Mouse (Mus musculus) liver, embryonic 11.5 days (tissue): ENCODE measurements around the gene Snx29. TPM values are rescaled to one million over a fixed set of nuclear protein-coding genes. Genes with fewer than 3 reads are reported as not detected.

Experiments
- ATAC-seq: fragments of 200-750 bp; cut with Nextera tagmentation; replicated peaks from 2 replicates; pipeline ENCODE4 v1.8.0; 2017; ENCODE audit warnings: moderate number of reproducible peaks, mild to moderate bottlenecking, moderate TSS enrichment, moderate library complexity; ENCODE audit not compliant: low FRiP score
- DNase-seq: peaks from one replicate; pipeline ENCODE4 v3.0.0-alpha.2; 2017; ENCODE audit warnings: low spot score
- H3K27ac ChIP-seq: fragments of 300-500 bp; sonication (generic); 2 replicates; pipeline ENCODE4 v1.5.1; 2014; ENCODE audit warnings: mild to moderate bottlenecking, low read depth, low read length, control low read depth
- H3K27me3 ChIP-seq: fragments of 300-500 bp; sonication (generic); replicated peaks from 2 replicates; pipeline ENCODE4 v1.6.1; 2014; ENCODE audit warnings: low read length, mixed read lengths; ENCODE audit not compliant: control insufficient read depth, insufficient read depth
- H3K36me3 ChIP-seq: fragments of 300-500 bp; sonication (generic); 2 replicates; pipeline ENCODE4 v1.6.1; 2014; ENCODE audit warnings: mild to moderate bottlenecking, low read length, moderate library complexity, mixed read lengths; ENCODE audit not compliant: control insufficient read depth, insufficient read depth
- H3K4me1 ChIP-seq: fragments of 300-500 bp; sonication (generic); replicated peaks from 2 replicates; pipeline ENCODE4 v1.6.1; 2014; ENCODE audit warnings: low read length, mixed read lengths; ENCODE audit not compliant: control insufficient read depth, insufficient read depth
- H3K4me2 ChIP-seq: fragments of 300-500 bp; sonication (generic); 2 replicates; pipeline ENCODE4 v1.6.1; 2014; ENCODE audit warnings: mild to moderate bottlenecking, control low read depth, moderate library complexity
- H3K4me3 ChIP-seq: fragments of 300-500 bp; sonication (generic); 2 replicates; pipeline ENCODE4 v1.5.1; 2014; ENCODE audit warnings: low read depth, low read length, control low read depth
- H3K9ac ChIP-seq: fragments of 300-500 bp; sonication (generic); 2 replicates; pipeline ENCODE4 v1.6.1; 2014; ENCODE audit warnings: low read depth, low read length, control low read depth
- H3K9me3 ChIP-seq: fragments of 300-500 bp; sonication (generic); 2 replicates; pipeline ENCODE4 v1.6.1; 2016; ENCODE audit warnings: low read length, inconsistent platforms, mixed read lengths; ENCODE audit not compliant: control insufficient read depth
- WGBS: fragments of 180-500 bp; shearing (Covaris S2); extraction: QIAGEN DNeasy Blood & Tissue Kit; methylation state at CpG from one replicate; pipeline ENCODE4 v1.1.7; 2014; 5-methylcytosine and 5-hydroxymethylcytosine counted together
- polyA plus RNA-seq: library from polyadenylated mRNA; unstranded; fragments of >200 nt; fragmentation: Nextera tagmentation; extraction: Ambion mirVana; gene quantifications from 2 replicates; pipeline ENCODE4 v1.2.1, GENCODE M21; 2014

Snx29 gene
- polyA plus RNA-seq, 1 experiment from 2014 or later, result 5.1 TPM

DNA sequence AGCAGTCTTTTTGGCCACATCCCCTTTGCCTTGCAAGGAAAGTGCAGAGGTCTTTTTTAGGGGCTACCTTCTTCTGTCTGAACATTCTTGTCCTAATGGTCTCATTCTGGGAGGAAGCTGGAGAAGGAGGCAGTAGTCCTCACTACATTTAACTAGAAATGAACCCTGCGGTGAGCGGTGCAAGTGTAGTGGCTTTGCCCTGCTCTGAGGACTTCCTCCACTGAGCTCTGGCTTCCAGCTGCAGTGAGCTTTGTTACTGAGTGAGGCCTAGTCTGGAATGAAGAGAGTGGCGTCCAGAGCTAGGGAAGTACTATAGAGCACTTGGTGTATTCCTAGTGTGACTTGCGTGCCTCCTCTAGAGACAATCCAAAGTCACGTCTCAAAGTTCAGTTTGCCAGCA, 429.8 kb downstream of the Snx29 start:
- no peaks in the 10 kb centered on the region for H3K4me1 ChIP-seq
- no peak overlapping the region for H3K4me3 ChIP-seq
- H3K27me3 ChIP-seq, result no peaks in the 10 kb centered on the region
- WGBS, result 64% methylated on average over 5 of the region's 5 CpGs
- H3K9ac ChIP-seq, result no peak overlapping the region
- no peak overlapping the region for H3K27ac ChIP-seq
- H3K9me3 ChIP-seq, result no peaks in the 10 kb centered on the region
- DNase-seq (no peak), ATAC-seq (no peak)
- no peak overlapping the region for H3K4me2 ChIP-seq
- H3K36me3 ChIP-seq, result no peaks in the 10 kb centered on the region

GRCm38 (mm10) chr16:11753466-11753865, 430.8 kb downstream of the Snx29 start:
- no peak overlapping the region for H3K4me2 ChIP-seq
- H3K9ac ChIP-seq, result no peak overlapping the region
- DNase-seq, result no peak
- H3K27ac ChIP-seq, result no peak overlapping the region
- no peak overlapping the region for H3K4me3 ChIP-seq
- no peaks in the 10 kb centered on the region for H3K9me3 ChIP-seq
- no peaks in the 10 kb centered on the region for H3K36me3 ChIP-seq
- no peak for ATAC-seq
- no peaks in the 10 kb centered on the region for H3K27me3 ChIP-seq
- WGBS, result 57% methylated on average over 2 of the region's 2 CpGs
- no peaks in the 10 kb centered on the region for H3K4me1 ChIP-seq

DNA sequence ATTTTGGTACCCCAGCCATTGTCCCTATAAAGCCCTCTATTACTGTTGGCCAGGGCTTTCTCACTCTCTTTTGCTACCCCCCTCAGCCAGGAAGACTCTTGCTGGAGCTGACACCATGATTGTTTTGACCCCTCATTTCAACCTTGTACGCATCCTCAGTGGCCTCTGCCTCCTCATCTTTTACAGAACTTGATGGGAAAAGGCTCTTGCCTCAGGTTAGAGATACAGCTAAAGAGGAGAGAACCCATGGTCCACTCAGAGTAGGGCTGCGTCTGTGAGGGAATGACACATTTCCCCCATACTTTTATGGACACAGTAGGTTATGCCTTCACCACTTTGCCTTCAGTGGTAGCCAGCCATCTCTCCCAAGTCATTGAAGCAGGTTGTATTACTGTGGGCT, 431.4 kb downstream of the Snx29 start:
- Histone ChIP-seq H3K4me2 (no peak overlapping the region), H3K9ac (no peak overlapping the region), H3K4me3 (no peak overlapping the region), H3K27ac (no peak overlapping the region), H3K27me3 (no peaks in the 10 kb centered on the region), H3K4me1 (no peaks in the 10 kb centered on the region), H3K9me3 (no peaks in the 10 kb centered on the region), H3K36me3 (no peaks in the 10 kb centered on the region)
- DNase-seq (no peak), ATAC-seq (no peak)
- WGBS, result 80% methylated on average over 2 of the region's 2 CpGs

- 80% methylated on average over 9 of the region's 9 CpGs for WGBS
- H3K27me3 ChIP-seq, result no peaks in the 10 kb centered on the region
- H3K9ac ChIP-seq, result no peak overlapping the region
- DNase-seq (no peak), ATAC-seq (no peak)
- H3K4me1 ChIP-seq, result no peaks in the 10 kb centered on the region
- no peak overlapping the region for H3K4me2 ChIP-seq
- no peaks in the 10 kb centered on the region for H3K9me3 ChIP-seq
- H3K36me3 ChIP-seq, result no peaks in the 10 kb centered on the region
- H3K4me3 ChIP-seq, result no peak overlapping the region
- H3K27ac ChIP-seq, result no peak overlapping the region
These were observed 432.8 kb downstream of the Snx29 start for GRCm38 (mm10) chr16:11755281-11756066.

GRCm38 (mm10) chr16:11756598-11757245, 434.0 kb downstream of the Snx29 start:
- no peaks in the 10 kb centered on the region for H3K27me3 ChIP-seq
- 60% methylated on average over 1 of the region's 1 CpGs for WGBS
- DNase-seq, result no peak
- no peak overlapping the region for H3K4me2 ChIP-seq
- no peak for ATAC-seq
- no peaks in the 10 kb centered on the region for H3K4me1 ChIP-seq
- H3K4me3 ChIP-seq, result no peak overlapping the region
- H3K27ac ChIP-seq, result no peak overlapping the region
- H3K36me3 ChIP-seq, result no peaks in the 10 kb centered on the region
- no peaks in the 10 kb centered on the region for H3K9me3 ChIP-seq
- H3K9ac ChIP-seq, result no peak overlapping the region

- DNase-seq (no peak), ATAC-seq (no peak)
- no peaks in the 10 kb centered on the region for H3K9me3 ChIP-seq
- no peaks in the 10 kb centered on the region for H3K36me3 ChIP-seq
- no peak overlapping the region for H3K4me3 ChIP-seq
- H3K27me3 ChIP-seq, result no peaks in the 10 kb centered on the region
- no peak overlapping the region for H3K4me2 ChIP-seq
- H3K27ac ChIP-seq, result no peak overlapping the region
- no peaks in the 10 kb centered on the region for H3K4me1 ChIP-seq
- H3K9ac ChIP-seq, result no peak overlapping the region
- WGBS, result 89% methylated on average over 8 of the region's 8 CpGs
These were observed 434.8 kb downstream of the Snx29 start for GRCm38 (mm10) chr16:11757471-11757870.

- H3K27me3 ChIP-seq, result no peaks in the 10 kb centered on the region
- H3K9ac ChIP-seq, result no peak overlapping the region
- 86% methylated on average over 7 of the region's 7 CpGs for WGBS
- no peak overlapping the region for H3K4me3 ChIP-seq
- no peak for DNase-seq
- no peaks in the 10 kb centered on the region for H3K9me3 ChIP-seq
- no peak for ATAC-seq
- no peaks in the 10 kb centered on the region for H3K4me1 ChIP-seq
- H3K36me3 ChIP-seq, result no peaks in the 10 kb centered on the region
- no peak overlapping the region for H3K4me2 ChIP-seq
- no peak overlapping the region for H3K27ac ChIP-seq
These were observed 435.2 kb downstream of the Snx29 start for GRCm38 (mm10) chr16:11757951-11758350.

DNA sequence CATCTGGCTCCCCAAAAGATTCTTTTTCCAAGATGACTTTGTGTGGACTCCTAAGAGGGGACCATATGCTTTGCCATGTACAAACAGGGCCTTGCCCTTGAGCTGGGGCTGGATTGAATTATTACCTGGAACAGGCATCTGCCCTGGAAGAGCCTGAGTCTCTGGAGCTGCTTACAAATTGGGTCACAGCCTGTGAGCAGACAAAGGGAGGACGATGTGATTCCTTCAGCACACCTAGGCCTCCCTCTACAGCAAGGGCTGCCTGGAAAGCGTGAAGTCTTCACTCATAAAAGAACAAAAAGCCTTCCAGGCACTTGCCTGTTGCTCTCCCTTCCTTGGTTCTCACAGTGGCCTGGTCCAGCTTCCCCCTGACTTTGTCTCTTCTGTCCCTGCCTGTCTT, 449.6 kb downstream of the Snx29 start:
- no peaks in the 10 kb centered on the region for H3K36me3 ChIP-seq
- WGBS, result 49% methylated on average over 2 of the region's 2 CpGs

GRCm38 (mm10) chr16:11774321-11774720, 451.6 kb downstream of the Snx29 start:
- Histone ChIP-seq H3K4me3 (no peak overlapping the region), H3K36me3 (no peaks in the 10 kb centered on the region), H3K27ac (no peak overlapping the region), H3K9me3 (0 out of 2 replicates have a peak, but pooled peaks cover 3% of the 10 kb centered on the region), H3K27me3 (no peaks in the 10 kb centered on the region), H3K9ac (no peak overlapping the region), H3K4me2 (no peak overlapping the region), H3K4me1 (no peaks in the 10 kb centered on the region; the same call in 1 of the 2 replicates)
- DNase-seq, result no peak
- 71% methylated on average over 1 of the region's 1 CpGs for WGBS
- ATAC-seq, result no peak

More for the DNA sequence above, 449.6 kb downstream of the Snx29 start:
- ATAC-seq, result no peak
- Histone ChIP-seq H3K27me3 (no peaks in the 10 kb centered on the region), H3K4me1 (no peaks in the 10 kb centered on the region; the same call in 1 of the 2 replicates), H3K9me3 (0 out of 2 replicates have a peak, but pooled peaks cover 3% of the 10 kb centered on the region), H3K9ac (no peak overlapping the region), H3K4me2 (no peak overlapping the region), H3K4me3 (no peak overlapping the region), H3K27ac (no peak overlapping the region)
- DNase-seq, result no peak
